Comparison of ENCODE assay signal across 11 mouse cellular contexts in the genomic region with DNA sequence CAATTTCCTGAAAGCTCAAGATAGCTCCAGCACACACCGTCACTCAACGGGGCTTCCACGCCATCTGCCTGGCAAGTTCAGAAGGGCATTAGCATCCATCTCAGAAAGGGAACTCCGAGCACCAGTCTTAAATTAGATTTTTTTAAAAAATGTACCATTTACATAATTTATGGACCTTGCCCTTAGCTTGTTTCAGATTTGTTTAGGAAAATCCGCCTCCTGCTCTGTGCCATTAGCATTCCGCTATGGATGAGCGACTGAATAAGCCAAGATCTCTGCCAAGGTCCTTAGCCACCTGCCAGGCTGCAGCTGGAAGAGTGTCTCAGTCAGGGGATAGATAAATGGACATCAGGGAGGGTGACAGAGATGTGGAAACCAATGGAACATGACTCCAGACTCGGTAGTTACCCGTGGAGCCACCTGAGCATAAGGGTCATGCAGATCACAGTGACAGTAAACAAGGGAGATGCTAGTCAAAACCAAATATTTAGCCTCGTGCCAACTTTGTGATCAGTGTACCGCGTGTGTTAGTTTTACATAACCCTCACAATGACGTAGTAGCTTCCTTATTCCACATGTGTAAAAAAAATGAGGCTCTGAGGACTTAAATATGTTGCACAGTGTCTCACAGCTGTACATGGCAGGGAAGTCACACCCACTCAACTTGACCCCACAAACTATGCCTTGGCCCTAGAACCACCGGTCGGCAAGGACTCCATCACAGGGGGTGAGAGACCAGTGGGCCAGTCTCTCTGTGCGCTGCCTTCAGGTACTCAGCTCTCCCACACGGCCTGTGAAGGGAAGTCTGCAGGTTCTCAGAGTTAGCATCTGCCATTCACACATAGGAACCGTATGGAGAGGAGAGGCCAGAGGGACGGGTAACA. TPM values are rescaled to one million over a fixed set of nuclear protein-coding genes. Genes with fewer than 3 reads are reported as not detected.
DNase-seq lines count a peak whose midpoint lies in the region; ATAC-seq and TF ChIP-seq lines count a peak whose summit lies in the region.
"Had no signal": no experiment of that assay in that cellular context is flagged by ENCODE, and none has a peak within 500 bp of the region (broad histone marks: within the 10 kb centered on the region; RNA-seq: fewer than 3 reads in every experiment).

No protein-coding gene starts in this region.

- H3K27ac ChIP-seq in forebrain, embryonic 13.5 days: no peak overlapping the region
- H3K27ac ChIP-seq in forebrain, embryonic 10.5 days: no peak overlapping the region
- H3K27ac ChIP-seq in neural tube, embryonic 12.5 days: no peak overlapping the region
- H3K27ac ChIP-seq in liver, postnatal 0 days (ENCODE audit: low read depth): peak overlapping the region; percentile 62
- H3K27ac ChIP-seq: liver, embryonic 15.5 days had no signal

- DNase-seq in forebrain, embryonic 10.5 days (ENCODE audit: extremely low spot score, low spot score): no peak
- no peak for DNase-seq in neural tube, embryonic 10.5 days (ENCODE audit: extremely low spot score, low spot score)
- no peak for DNase-seq in liver, postnatal 0 days
- no peak for DNase-seq in urinary bladder, postnatal 10 days (ENCODE audit: low spot score)
- no peak for DNase-seq in thymus, postnatal 4 days
- DNase-seq in left cerebral cortex, adult 11 months (ENCODE audit: low spot score): no peak
- DNase-seq: adrenal gland, postnatal 25 days had no signal

- no peaks in the 10 kb centered on the region for H3K27me3 ChIP-seq in forebrain, embryonic 13.5 days
- H3K27me3 ChIP-seq in forebrain, embryonic 10.5 days (ENCODE audit: poor library complexity, severe bottlenecking): no peaks in the 10 kb centered on the region
- no peaks in the 10 kb centered on the region for H3K27me3 ChIP-seq in neural tube, embryonic 12.5 days (replicated peaks)
- H3K27me3 ChIP-seq in liver, postnatal 0 days (ENCODE audit: insufficient read depth, low read length): no peaks in the 10 kb centered on the region
- H3K27me3 ChIP-seq: heart, embryonic 12.5 days; liver, embryonic 15.5 days had no signal

- WGBS in forebrain, embryonic 13.5 days: 74% methylated on average over 19 of the region's 19 CpGs
- WGBS in forebrain, embryonic 10.5 days: 88% methylated on average over 19 of the region's 19 CpGs
- 73% methylated on average over 19 of the region's 19 CpGs for WGBS in neural tube, embryonic 12.5 days
- WGBS in liver, postnatal 0 days (ENCODE audit: insufficient replicate concordance): 63% methylated on average over 19 of the region's 19 CpGs

- H3K36me3 ChIP-seq in forebrain, embryonic 13.5 days (ENCODE audit: poor library complexity, severe bottlenecking): no peaks in the 10 kb centered on the region
- no peaks in the 10 kb centered on the region for H3K36me3 ChIP-seq in forebrain, embryonic 10.5 days (replicated peaks)
- no peaks in the 10 kb centered on the region for H3K36me3 ChIP-seq in neural tube, embryonic 12.5 days
- no peaks in the 10 kb centered on the region; the same call in 1 of the 2 replicates for H3K36me3 ChIP-seq in liver, postnatal 0 days (replicated peaks; ENCODE audit: insufficient read depth, low read length)
- H3K36me3 ChIP-seq: heart, embryonic 12.5 days; liver, embryonic 15.5 days had no signal

- no peak for TF ChIP-seq EP300 in liver, postnatal 0 days (IDR thresholded peaks at IDR 0.05; ENCODE audit: low read depth)

- 0 out of 2 replicates have a peak, but pooled peaks cover under 1% of the 10 kb centered on the region for H3K4me1 ChIP-seq in forebrain, embryonic 13.5 days
- H3K4me1 ChIP-seq in forebrain, embryonic 10.5 days: peaks cover 2% of the 10 kb centered on the region; the same call in 1 of the 2 replicates
- H3K4me1 ChIP-seq in neural tube, embryonic 12.5 days: no peaks in the 10 kb centered on the region; the same call in 1 of the 2 replicates
- peaks cover 18% of the 10 kb centered on the region for H3K4me1 ChIP-seq in liver, postnatal 0 days (ENCODE audit: insufficient read depth)

- TF ChIP-seq CTCF in liver, postnatal 0 days (IDR thresholded peaks at IDR 0.05; ENCODE audit: low read depth): no peak

- no peak overlapping the region for H3K4me2 ChIP-seq in forebrain, embryonic 13.5 days
- H3K4me2 ChIP-seq in neural tube, embryonic 12.5 days (replicated peaks): no peak overlapping the region
- 0 out of 2 replicates have a peak overlapping the region, but pooled peaks have one; percentile 9 for H3K4me2 ChIP-seq in liver, postnatal 0 days (ENCODE audit: low read depth, low read length)
- H3K4me2 ChIP-seq: heart, embryonic 12.5 days; liver, embryonic 15.5 days had no signal

- H3K9ac ChIP-seq in forebrain, embryonic 13.5 days: no peak overlapping the region
- H3K9ac ChIP-seq in neural tube, embryonic 12.5 days: no peak overlapping the region
- no peak overlapping the region for H3K9ac ChIP-seq in liver, postnatal 0 days (replicated peaks)
- H3K9ac ChIP-seq: heart, embryonic 12.5 days; liver, embryonic 15.5 days had no signal

- ATAC-seq in forebrain, embryonic 13.5 days: peak; percentile 36; the same call in 1 of the 2 replicates
- 0 out of 2 replicates have a peak, but pooled peaks have one; percentile 61 for ATAC-seq in neural tube, embryonic 12.5 days (ENCODE audit: low FRiP score, low read depth)
- ATAC-seq in liver, postnatal 0 days: peak; percentile 86

- no peaks in the 10 kb centered on the region for H3K9me3 ChIP-seq in forebrain, embryonic 13.5 days (replicated peaks)
- H3K9me3 ChIP-seq in forebrain, embryonic 10.5 days: no peaks in the 10 kb centered on the region
- H3K9me3 ChIP-seq in neural tube, embryonic 12.5 days: no peaks in the 10 kb centered on the region
- H3K9me3 ChIP-seq in liver, postnatal 0 days (ENCODE audit: low read length): no peaks in the 10 kb centered on the region
- H3K9me3 ChIP-seq: heart, embryonic 12.5 days; liver, embryonic 15.5 days had no signal

- no peak overlapping the region for H3K4me3 ChIP-seq in forebrain, embryonic 13.5 days
- no peak overlapping the region for H3K4me3 ChIP-seq in forebrain, embryonic 10.5 days
- no peak overlapping the region for H3K4me3 ChIP-seq in neural tube, embryonic 12.5 days
- no peak overlapping the region for H3K4me3 ChIP-seq in liver, postnatal 0 days (ENCODE audit: low read depth, low read length)
- H3K4me3 ChIP-seq: heart, embryonic 12.5 days; liver, embryonic 15.5 days had no signal

RNA-seq across cellular contexts. Expression of a gene that starts 58.2 kb away (rescaled TPM):
- polyA plus RNA-seq in forebrain, embryonic 13.5 days (2015; fragmentation: Nextera tagmentation; extraction: Ambion mirVana): not detected in 2 replicates
- polyA plus RNA-seq in forebrain, embryonic 10.5 days (2016; fragmentation: Nextera tagmentation; extraction: Ambion mirVana): not detected in 2 replicates
- 0.05 and 0.22 TPM in 2 replicates for polyA plus RNA-seq in neural tube, embryonic 12.5 days (2016; fragmentation: Nextera tagmentation; extraction: Ambion mirVana)
- 0.20 TPM in 1 of 2 replicates, not detected in the other for polyA plus RNA-seq in liver, postnatal 0 days (2015; fragmentation: Nextera tagmentation; extraction: Ambion mirVana)

Comparison
In these comparisons a context has a peak if more than half of its experiments do, and no peak if none do; other contexts are left out.
1. ATAC-seq: peak in every context shown above with its lines; median percentile 86 in liver, postnatal 0 days; 61 in neural tube, embryonic 12.5 days; 36 in forebrain, embryonic 13.5 days.